Mouse (Mus musculus) spleen, postnatal 10 days (tissue): ENCODE measurements at regions not wholly inside any gene's neighbourhood (a gene's known extent, or its start where the extent isn't known, plus 50 kb on each side); places are given as distances from the start of the nearest gene placed in this dataset.
"Not testable (repeated sequence)": the region's sequence is repeated elsewhere in the genome, so short reads cannot be mapped to it uniquely, and the experiment has no call there.

Experiments used
- DNase-seq, 2 experiments: peaks; one replicate each; pipeline ENCODE4 v3.0.0; 2021 to 2022; ENCODE audit warnings: low spot score in 2 of 2

DNA sequence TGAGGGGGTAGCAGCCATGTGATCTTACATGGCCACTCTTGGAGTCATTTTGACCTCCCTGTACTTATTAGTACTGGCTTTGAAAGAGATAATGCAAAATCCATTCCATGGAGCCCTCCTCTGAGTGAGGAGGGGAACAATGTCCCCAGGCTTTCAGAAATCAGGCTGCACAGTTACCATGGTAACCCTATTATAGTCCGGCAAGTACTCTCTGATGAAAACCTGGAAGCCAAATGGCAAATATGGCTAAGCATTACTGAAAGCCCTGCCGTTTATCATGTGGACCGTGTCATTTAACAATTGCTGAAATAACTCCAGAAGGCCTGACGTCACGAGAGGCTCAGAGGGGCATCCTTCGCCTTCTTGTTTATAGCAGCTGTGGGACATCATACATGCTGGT, 82.5 kb upstream of the Xcl1 start:
- DNase-seq: peak in 1 of 2 experiments; percentile 1

DNA sequence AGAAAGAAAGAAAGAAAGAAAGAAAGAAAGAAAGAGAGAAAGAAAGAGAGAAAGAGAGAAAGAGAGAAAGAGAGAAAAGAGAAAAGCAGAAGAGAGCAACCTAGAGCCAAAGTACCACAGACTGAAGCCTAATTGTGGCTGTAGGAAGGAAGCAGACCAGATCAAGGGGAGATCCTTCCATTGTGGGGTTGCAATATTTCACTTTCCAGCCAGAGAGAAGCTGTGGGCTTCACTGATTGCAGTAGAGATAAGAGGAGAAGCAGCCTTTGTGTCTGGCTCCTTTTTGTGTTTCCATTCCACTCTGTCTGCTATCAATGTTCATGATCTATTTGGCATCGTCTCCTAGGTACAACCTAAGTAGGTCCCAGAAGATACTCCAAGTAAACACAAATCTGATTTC, 79.0 kb upstream of the Xcl1 start:
- DNase-seq: no peak

DNA sequence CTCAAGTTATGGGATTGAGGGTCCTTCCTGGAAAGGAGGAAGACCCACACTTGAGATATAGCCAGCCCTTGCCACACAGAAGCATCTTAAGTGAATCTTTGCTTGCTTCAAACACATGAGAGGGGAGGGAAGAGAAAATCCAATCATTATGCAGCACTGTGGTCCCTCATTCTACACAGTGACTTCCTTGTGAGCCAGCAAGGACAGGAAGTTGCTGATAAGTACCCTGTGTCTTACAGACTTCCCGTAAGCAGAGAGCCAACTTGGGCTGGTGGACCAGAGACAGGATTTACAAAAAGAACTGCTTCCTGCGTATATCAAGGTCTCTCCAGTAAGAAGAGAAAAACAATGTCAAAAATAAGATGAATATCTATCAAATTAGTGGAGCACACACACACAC, 78.1 kb upstream of the Xcl1 start:
- peak in 1 of 2 experiments; percentile 2 for DNase-seq

DNA sequence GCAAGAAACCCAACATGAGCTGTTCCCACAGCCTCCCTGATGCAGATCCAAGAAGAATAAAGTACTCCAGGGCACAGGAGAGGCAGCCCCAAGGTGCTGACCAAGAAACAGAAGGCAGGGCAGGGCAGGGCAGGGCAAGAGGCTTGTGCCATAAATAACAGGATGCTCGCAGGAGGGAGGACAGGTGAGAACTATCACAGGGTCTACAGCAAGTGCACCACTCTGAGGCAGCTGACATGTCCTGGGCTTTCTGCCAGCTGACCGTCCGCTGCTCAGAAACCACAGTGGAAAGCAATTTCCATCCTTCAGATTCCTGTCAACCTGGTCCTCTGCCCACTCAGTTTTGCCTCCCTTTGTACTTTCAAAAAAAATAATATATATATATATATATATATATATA, 77.0 kb upstream of the Xcl1 start:
- DNase-seq: peak in 1 of 2 experiments; percentile 6

DNA sequence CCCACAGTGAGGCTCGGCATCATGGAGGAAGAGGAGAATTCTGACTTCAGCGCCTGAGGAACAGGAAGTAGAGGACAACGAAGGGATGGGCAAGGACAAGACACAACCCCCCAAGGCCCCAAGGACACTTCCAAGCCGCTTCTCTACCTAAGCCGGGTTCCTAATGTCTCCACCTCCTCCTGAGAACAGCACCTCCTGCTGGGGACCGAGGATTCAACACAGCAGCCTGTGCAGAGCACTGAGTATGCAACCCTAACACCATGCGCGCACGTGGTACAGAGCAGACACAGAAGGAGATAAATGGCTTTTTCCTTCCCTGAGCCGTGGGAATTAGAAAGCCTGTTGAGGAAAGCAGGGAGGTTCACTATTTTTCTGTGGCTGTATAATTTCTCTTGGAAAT, 64.2 kb upstream of the Xcl1 start:
- DNase-seq: peak in 1 of 2 experiments; percentile 54

DNA sequence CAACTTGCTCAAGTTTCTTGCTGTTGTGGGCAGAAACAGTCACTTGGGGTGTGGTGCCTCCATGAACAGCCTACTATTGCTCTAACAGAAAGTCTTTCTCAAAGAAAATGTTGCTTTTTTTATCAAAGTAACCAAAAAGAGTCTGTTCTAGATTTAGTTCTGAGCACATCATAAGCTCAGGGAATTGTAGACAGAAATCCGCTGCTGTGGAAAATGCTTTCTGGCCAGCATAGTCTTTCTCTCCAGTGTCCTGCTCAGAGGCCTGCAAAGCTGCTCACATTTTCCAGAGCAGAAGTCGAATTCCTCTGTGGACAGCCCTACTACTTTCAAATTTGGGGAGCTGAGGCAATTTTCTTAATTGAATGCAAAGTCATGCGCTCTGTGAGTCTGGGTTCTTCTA, 63.3 kb upstream of the Xcl1 start:
- no peak for DNase-seq

DNA sequence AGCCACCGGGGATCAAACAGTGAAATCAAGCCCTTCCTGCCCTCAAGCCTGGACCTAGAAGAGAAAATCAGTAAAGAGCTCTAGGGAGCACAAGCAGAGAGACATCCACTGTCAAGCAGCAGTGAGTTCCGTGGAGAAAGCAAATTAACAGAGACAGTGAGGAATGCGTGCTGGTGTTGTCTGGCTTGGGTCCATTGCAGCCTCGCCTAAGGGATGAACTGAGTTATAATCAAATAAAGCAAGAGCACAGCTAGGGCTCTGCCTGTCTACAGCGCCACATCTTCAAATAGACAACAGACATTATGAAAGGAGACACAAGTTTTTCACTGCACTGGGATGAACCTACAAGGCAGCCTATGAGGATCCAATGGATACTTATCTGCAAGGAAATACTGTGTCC, 62.3 kb upstream of the Xcl1 start:
- no peak for DNase-seq

DNA sequence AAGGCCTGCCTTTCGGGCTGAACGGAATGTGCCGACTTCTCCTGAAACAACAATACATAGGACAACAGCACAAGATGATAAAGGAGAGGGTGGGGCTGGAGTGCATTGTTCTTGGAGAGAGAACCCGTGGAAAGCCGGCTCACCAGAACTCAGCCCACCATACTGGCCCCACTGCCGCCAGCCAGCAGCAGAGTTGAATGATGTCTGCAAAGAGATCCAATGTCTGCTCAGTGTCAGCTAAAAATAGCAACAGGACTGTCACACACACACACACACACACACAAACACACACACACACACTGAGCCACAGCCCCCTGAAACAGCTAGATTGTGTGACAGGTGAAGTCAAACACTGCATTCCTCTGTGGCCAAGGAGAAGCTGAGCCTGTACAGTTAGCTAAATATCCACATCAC, 58.9 kb upstream of the Xcl1 start:
- no peak for DNase-seq

DNA sequence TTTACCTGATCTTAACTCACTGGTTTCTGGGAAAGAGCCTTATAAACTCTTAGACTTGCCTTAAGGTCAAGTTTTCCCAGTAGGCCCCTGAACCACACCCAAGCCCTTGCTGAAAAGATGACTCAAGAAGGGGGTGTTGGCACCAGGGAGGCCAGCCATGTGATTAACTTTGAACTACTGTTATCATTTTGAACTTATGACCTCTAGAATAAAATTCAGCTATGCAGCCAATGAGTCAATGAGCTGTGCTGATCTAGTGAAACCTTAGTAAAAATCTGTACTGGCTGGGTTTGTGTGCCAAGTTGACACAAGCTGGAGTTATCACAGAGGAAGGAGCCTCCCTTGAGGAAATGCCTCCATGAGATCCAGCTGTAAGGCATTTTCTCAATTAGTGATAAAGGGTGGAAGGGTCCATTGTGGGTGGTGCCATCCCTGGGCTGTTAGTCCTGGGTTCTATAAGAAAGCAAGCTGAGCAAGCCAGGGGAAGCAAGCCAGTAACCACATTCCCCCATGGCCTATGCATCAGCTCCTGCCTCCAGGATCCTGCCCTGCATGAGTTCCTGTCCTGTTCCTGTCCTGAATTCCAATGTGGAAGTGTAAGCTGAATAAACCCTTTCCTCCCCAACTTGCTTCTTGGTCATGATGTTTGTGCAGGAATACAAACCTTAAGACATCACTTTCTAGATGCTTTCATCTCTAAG, 58.0 kb upstream of the Xcl1 start:
- not testable (repeated sequence) for DNase-seq

DNA sequence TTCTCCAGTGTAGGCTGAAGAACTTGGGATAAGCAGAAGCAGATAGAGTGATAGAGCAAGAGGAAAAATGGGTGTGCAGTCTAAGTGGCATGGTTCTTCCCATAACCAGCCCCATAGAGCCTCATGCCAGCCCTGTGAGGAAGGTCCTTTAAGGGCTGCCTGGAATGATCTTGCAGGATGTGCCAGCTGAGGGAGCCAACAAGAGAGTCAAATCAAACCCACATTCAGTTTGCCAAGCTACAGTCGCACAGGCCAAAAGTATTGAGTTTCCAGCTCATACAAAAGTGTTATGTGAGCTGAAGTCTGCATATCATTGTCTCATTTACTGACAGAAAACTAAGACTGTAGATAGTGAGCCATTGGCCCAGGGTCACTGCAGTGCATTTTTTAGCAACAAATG, 53.7 kb upstream of the Xcl1 start:
- no peak for DNase-seq

DNA sequence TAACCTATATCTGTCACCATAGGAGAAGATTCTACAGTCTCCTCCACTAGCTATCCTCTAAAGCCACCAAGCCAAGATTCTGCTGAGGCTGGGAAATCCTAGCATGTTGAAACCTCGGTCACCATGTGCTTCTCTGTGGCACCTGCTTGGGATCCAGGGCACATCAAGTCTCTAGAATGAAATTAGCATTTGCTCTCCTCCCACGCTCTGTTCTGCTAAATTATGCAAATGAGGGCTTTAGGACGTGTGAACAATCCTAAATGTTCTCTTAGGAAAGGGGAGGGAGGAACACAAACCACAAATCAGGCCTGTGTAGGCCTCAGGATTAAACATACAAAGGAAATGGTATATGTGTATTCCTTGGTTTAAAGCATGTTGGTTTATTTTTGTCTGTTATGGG, 52.9 kb upstream of the Xcl1 start:
- no peak for DNase-seq

DNA sequence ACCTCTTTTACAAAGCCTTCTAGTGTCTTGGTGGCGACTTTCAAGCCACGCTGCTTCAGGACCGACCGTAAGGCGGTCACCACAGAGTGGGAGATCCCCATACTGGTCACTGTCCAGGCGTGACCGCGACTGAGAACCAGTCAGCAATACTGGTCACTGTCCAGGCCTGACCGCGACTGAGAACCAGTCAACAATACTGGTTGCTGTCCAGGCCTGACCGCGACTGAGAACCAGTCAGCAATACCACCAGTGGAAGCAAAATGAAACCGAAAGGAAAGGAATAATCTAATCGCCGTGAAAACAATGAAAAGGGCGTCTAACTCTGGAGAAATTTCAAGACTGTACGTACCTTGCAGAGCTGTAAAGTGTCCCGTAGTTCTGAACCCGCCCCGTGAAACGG, 50.2 kb upstream of the Xcl1 start:
- not testable (repeated sequence) for DNase-seq
